Mouse (Mus musculus) liver, embryonic 15.5 days (tissue): ENCODE measurements around the gene Marf1. TPM values are rescaled to one million over a fixed set of nuclear protein-coding genes. Genes with fewer than 3 reads are reported as not detected.

Experiments used
- ATAC-seq: fragments of 200-750 bp; cut with Nextera tagmentation; 2 replicates; pipeline ENCODE4 v1.8.0; 2017; ENCODE audit warnings: moderate number of reproducible peaks, mild to moderate bottlenecking, moderate library complexity; ENCODE audit not compliant: insufficient read depth
- H3K27ac ChIP-seq: fragments of 300-500 bp; sonication (generic); replicated peaks from 2 replicates; pipeline ENCODE4 v1.5.1; 2015; ENCODE audit warnings: mild to moderate bottlenecking, inconsistent platforms
- H3K27me3 ChIP-seq: fragments of 300-500 bp; sonication (generic); 2 replicates; pipeline ENCODE4 v1.6.1; 2015; ENCODE audit warnings: mild to moderate bottlenecking, inconsistent platforms
- H3K36me3 ChIP-seq: fragments of 300-500 bp; sonication (generic); replicated peaks from 2 replicates; pipeline ENCODE4 v1.6.1; 2015; ENCODE audit warnings: moderate library complexity, mild to moderate bottlenecking, inconsistent platforms
- H3K4me1 ChIP-seq: fragments of 300-500 bp; sonication (generic); replicated peaks from 2 replicates; pipeline ENCODE4 v1.6.1; 2015; ENCODE audit warnings: inconsistent platforms
- H3K4me2 ChIP-seq: fragments of 300-500 bp; sonication (generic); 2 replicates; pipeline ENCODE4 v1.6.1; 2015; ENCODE audit warnings: moderate library complexity, mild to moderate bottlenecking, inconsistent platforms
- H3K4me3 ChIP-seq: fragments of 300-500 bp; sonication (generic); replicated peaks from 2 replicates; pipeline ENCODE4 v1.5.1; 2015; ENCODE audit warnings: mild to moderate bottlenecking, inconsistent platforms
- H3K9ac ChIP-seq: fragments of 300-500 bp; sonication (generic); 2 replicates; pipeline ENCODE4 v1.6.1; 2015; ENCODE audit warnings: moderate library complexity, mild to moderate bottlenecking, inconsistent platforms
- H3K9me3 ChIP-seq: fragments of 300-500 bp; sonication (generic); replicated peaks from 2 replicates; pipeline ENCODE4 v1.6.1; 2016; ENCODE audit warnings: inconsistent platforms
- WGBS: fragments of 180-500 bp; shearing (Covaris S2); methylation state at CpG from one replicate; pipeline ENCODE4 v1.1.7; 2015; ENCODE audit warnings: mixed read lengths; ENCODE audit not compliant: insufficient replicate concordance; 5-methylcytosine and 5-hydroxymethylcytosine counted together
- polyA plus RNA-seq: library from polyadenylated mRNA; unstranded; fragments of >200 nt; fragmentation: Nextera tagmentation; extraction: Ambion mirVana; gene quantifications from 2 replicates; pipeline ENCODE4 v1.2.1, GENCODE M21; 2015

Gene Marf1
- polyA plus RNA-seq, result 5.5 and 5.6 TPM in 2 replicates

DNA sequence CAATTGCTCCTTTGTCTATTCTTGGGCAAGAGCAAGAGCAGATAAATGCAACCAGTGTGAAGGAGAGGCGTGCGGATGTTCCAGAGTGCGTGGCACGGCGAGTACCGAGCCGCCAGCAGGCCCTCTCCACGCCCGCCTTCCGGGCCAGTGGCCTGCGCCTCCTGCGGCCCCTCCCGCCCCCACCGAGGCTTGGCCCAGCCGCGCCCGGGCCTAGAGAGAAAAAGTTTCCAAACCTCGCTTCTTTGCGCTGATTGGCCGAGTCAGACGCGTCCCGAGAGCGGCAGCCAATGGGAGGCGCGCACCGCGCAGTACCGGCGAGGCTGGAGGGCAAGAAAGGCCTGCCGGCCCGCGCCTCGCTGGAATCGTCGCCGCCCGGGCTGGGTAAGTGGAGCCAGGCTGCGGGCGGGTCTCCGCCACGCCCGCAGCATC, at the start of gene Marf1, which contains the start of gene Nde1:
TSS of gene Marf1 (minus strand) at position 364 of the 429 bp plus-strand sequence.
TSS of gene Nde1 (plus strand) at position 288 of the 429 bp plus-strand sequence.
- peak; percentile 85 for ATAC-seq
- Histone ChIP-seq H3K36me3 (peaks cover 13% of the 10 kb centered on the region), H3K27me3 (no peaks in the 10 kb centered on the region), H3K9ac (peak within 1 kb of the TSS; percentile 84), H3K4me2 (peak within 1 kb of the TSS; percentile 86), H3K9me3 (no peaks in the 10 kb centered on the region), H3K4me1 (peaks cover 72% of the 10 kb centered on the region), H3K27ac (peak within 1 kb of the TSS; percentile 93), H3K4me3 (peak within 1 kb of the TSS; percentile 81)
- under 1% methylated on average over 42 of the region's 43 CpGs for WGBS

DNA sequence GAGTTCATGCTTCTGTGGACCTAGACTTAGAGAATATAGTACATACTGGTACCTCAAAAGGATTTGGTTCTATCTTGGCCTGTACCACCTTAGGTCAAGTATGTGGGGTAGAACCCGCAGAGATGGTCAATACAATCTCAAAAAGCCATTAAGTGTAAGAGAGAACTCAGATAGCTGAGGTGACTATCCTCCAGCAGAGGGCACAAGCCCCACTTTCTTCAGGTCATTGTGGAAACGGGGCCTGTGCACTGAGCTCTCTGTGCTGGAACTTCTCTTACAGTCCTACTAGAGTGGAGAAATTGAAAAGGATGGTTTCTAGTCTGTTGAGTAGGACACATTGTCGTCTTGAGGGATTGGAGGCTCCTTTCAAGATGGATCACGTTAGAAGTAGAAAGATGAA, 35.6 kb upstream of the Marf1 start:
- ATAC-seq, result no peak
- Histone ChIP-seq H3K36me3 (no peaks in the 10 kb centered on the region), H3K4me2 (no peak overlapping the region), H3K9me3 (no peaks in the 10 kb centered on the region), H3K4me3 (no peak overlapping the region), H3K27me3 (no peaks in the 10 kb centered on the region), H3K4me1 (no peaks in the 10 kb centered on the region; the same call in 1 of the 2 replicates), H3K9ac (no peak overlapping the region), H3K27ac (no peak overlapping the region)
- 48% methylated on average over 4 of the region's 4 CpGs for WGBS

DNA sequence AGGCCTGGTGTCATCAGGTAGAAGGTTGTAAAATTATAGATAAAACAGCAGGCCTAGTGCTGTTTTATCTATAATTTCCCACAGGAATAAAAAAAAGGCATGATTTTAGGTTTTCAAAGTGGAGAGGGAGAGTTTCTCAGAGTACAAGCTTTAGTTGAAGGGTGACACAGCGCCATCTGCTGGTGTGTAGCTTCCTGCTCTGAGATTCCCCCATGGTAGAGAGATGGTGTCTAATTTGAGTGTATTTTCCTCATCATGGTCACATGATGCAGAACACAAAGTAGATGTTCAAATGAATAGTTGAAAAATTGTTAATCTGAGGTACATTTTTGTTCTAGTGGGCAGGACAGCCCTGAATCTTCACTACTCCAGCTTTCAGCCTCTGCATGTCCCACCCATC, 32.3 kb upstream of the Marf1 start:
- ATAC-seq, result no peak
- Histone ChIP-seq H3K4me1 (no peaks in the 10 kb centered on the region; the same call in 1 of the 2 replicates), H3K36me3 (peaks cover 30% of the 10 kb centered on the region), H3K9me3 (no peaks in the 10 kb centered on the region), H3K4me2 (no peak overlapping the region), H3K9ac (no peak overlapping the region), H3K27me3 (no peaks in the 10 kb centered on the region), H3K27ac (no peak overlapping the region), H3K4me3 (no peak overlapping the region)
- 21% methylated on average over 1 of the region's 1 CpGs for WGBS

DNA sequence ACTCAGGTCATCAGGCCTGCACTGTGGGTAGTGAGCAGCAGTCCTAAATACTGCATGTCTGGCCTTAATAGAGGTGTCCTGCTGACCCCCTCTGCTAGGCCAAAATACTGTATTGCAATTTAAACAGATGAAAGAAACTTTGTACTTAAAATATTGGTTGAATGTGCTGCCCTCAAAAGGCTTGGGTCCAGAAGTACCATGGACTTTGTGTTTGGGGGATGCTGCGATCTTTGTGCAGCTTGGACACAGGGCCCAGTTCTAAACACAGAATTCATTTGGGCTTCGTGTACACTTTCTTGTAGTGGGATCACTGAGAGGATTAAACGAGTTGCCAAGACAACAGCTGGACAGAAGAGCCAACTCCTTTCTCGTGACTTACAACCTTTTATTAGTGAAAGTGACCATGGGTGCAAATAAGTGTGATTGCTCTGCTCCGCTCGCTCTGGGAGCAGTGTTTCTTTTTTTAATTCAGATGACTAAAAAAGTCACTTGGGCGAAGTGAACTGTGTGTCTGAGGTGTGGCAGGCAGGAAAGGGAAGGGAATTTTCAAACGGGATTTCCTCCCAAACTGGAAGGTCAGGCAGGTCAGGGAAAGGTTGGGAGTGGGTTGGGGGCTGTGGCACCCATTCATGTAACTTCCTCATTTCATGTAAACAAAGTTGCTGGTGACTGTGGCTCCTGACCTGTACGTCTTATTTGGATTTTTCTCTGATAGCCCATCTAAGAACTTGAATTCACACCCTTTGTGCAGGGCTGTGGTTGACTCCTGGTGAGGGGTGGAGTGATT, 31.2 kb upstream of the Marf1 start:
- Histone ChIP-seq H3K27me3 (no peaks in the 10 kb centered on the region), H3K36me3 (peaks cover 41% of the 10 kb centered on the region), H3K9me3 (no peaks in the 10 kb centered on the region), H3K27ac (no peak overlapping the region), H3K4me1 (no peaks in the 10 kb centered on the region; the same call in 1 of the 2 replicates), H3K9ac (no peak overlapping the region), H3K4me2 (no peak overlapping the region), H3K4me3 (no peak overlapping the region)
- WGBS, result 58% methylated on average over 9 of the region's 9 CpGs
- no peak for ATAC-seq

DNA sequence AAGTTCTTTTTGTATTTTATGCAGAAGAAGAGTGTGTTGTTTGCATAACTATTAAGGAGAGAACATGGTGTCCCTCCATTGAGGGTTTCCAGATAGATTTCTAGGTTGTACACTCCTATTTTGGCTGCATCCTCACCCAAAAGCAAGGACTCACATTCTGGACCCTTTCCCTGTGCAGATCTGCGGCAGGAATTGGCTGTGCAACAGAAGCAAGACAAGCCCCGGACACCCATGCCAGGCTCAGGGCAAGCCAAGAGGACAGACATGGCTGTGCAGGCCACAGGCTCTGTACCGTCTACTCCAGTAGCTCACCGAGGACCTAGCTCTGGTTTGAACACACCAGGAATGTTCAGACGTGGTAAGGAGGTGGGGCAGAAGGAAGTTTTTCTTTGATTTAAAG, 22.4 kb upstream of the Marf1 start:
- Histone ChIP-seq H3K36me3 (peaks cover 99% of the 10 kb centered on the region), H3K4me3 (no peak overlapping the region), H3K9me3 (no peaks in the 10 kb centered on the region), H3K4me2 (no peak overlapping the region), H3K4me1 (no peaks in the 10 kb centered on the region), H3K27me3 (no peaks in the 10 kb centered on the region), H3K27ac (no peak overlapping the region), H3K9ac (no peak overlapping the region)
- 90% methylated on average over 5 of the region's 5 CpGs for WGBS
- no peak for ATAC-seq

DNA sequence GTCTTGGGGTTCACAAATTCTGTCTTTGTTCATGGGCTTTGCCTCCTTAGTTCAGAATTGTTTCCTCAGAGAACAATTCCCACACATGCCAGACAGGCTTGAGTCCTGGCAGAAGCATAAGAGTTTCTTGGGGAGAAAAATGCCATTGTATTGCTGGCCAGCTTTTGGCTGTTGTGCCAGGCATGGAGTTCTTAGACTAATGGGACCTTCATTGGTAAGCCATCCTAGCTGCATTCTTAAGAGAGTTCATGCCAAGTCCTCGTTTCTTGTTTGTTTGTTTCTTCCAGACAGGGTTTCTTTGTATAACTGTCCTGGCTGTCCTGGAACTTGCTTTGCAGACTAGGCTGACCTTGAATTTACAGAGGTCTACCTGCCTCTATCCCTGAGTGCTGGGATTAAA, 20.7 kb upstream of the Marf1 start:
- Histone ChIP-seq H3K4me2 (no peak overlapping the region), H3K4me3 (no peak overlapping the region), H3K9ac (no peak overlapping the region), H3K4me1 (no peaks in the 10 kb centered on the region), H3K36me3 (peaks cover 99% of the 10 kb centered on the region), H3K27ac (no peak overlapping the region), H3K9me3 (no peaks in the 10 kb centered on the region), H3K27me3 (no peaks in the 10 kb centered on the region)
- ATAC-seq, result no peak
- 75% methylated on average over 1 of the region's 1 CpGs for WGBS

DNA sequence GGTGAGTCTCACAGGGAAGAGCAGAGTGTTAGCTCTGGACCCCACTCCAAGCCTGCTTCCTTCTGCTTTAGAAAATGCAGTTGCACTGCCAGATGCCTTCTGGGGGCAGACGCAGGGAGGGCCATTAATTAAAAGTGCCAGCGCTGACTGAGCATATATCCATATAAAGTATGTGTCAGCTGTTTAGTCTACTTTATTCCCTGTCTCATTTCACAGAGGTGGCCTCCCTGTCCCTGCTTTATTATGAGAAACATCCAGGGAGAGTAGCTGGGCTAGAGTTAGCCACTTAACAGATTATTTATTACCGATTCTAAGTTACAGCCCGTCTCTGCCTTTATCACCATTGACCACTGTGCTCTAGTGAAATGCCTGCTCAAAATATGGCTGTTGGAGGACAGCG, 19.2 kb upstream of the Marf1 start:
- Histone ChIP-seq H3K4me1 (0 out of 2 replicates have a peak, but pooled peaks cover 2% of the 10 kb centered on the region), H3K27me3 (no peaks in the 10 kb centered on the region), H3K9me3 (no peaks in the 10 kb centered on the region), H3K4me2 (no peak overlapping the region), H3K4me3 (no peak overlapping the region), H3K27ac (no peak overlapping the region), H3K36me3 (peaks cover 100% of the 10 kb centered on the region), H3K9ac (no peak overlapping the region)
- no peak for ATAC-seq
- 89% methylated on average over 5 of the region's 5 CpGs for WGBS

DNA sequence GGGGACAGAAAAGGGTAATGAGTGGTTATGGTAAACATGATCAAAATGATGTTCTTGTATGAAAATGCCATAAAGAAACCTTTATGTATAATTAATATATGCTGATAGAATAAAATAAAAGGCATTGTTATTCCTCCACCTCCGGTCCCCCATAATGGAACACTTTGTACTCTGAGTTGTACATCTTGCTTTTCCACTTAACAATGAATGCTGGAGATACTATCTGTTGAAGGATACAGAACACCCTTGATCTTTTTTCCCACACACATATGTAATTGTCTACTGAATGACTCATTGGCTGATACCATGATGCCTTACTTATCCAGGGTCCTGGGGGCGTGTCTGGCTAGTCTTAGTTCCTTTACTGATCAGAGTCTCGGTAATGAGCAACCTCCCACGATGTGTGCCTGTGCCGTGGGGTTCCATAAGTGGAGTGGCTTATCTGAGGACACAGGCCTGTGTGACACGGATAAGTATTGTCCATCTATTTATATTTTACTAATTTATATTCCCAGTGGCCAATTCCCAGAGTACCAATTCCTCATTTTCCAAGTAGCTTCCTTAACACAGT, 17.1 kb upstream of the Marf1 start:
- Histone ChIP-seq H3K27ac (no peak overlapping the region), H3K36me3 (peaks cover 100% of the 10 kb centered on the region), H3K4me3 (no peak overlapping the region), H3K4me1 (0 out of 2 replicates have a peak, but pooled peaks cover 2% of the 10 kb centered on the region), H3K4me2 (no peak overlapping the region), H3K27me3 (no peaks in the 10 kb centered on the region), H3K9ac (no peak overlapping the region), H3K9me3 (no peaks in the 10 kb centered on the region)
- ATAC-seq, result no peak
- 56% methylated on average over 6 of the region's 6 CpGs for WGBS

DNA sequence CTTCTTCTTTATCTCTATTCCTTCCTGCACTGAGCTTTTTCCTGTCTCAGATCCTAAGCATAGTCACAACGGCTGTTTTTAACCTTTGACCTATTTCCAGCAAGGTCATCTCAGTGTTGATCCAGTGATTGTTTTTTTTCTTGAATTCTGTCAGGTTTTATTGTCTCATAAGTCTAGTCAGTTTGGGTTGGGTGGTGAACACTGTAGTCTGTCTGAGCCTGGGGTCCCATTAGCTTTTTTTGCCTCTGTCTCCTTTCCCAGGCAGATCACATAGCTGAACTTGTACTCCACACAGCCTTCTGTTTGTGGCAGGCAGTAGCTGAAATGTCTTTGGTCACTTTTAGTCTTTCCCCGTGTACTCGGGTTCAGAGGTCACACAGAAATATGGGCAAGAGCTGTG, 14.9 kb upstream of the Marf1 start:
- no peak overlapping the region for H3K4me2 ChIP-seq
- peak overlapping the region; percentile 52; the same call in 1 of the 2 replicates for H3K27ac ChIP-seq

DNA sequence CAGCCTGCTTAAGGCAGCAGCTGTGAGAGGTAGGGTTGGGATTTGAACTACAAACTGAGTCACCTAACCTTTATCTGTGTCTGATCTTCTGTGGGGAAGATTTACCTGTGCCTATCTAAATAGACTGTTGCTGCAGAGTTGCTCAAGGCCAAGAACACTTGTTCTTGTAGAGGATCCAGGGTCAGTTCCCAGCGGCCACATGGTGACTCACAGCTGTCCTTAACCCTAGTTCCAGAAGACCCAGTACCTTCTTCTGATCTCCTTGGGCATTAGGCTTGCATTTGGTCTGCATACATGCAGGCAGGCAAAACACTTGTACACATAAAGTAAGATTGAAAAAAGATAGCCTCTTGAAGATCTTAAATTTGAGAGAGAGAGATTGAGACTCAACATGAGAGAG, 6.6 kb upstream of the Marf1 start:
- Histone ChIP-seq H3K4me3 (no peak overlapping the region), H3K9ac (no peak overlapping the region), H3K4me2 (no peak overlapping the region), H3K27ac (no peak overlapping the region), H3K36me3 (peaks cover 80% of the 10 kb centered on the region), H3K27me3 (no peaks in the 10 kb centered on the region), H3K9me3 (no peaks in the 10 kb centered on the region), H3K4me1 (peaks cover 38% of the 10 kb centered on the region)
- no peak for ATAC-seq
- 86% methylated on average over 1 of the region's 1 CpGs for WGBS

More for the DNA sequence above, 14.9 kb upstream of the Marf1 start:
- H3K4me3 ChIP-seq, result no peak overlapping the region
- ATAC-seq, result no peak
- no peaks in the 10 kb centered on the region for H3K27me3 ChIP-seq
- H3K36me3 ChIP-seq, result peaks cover 100% of the 10 kb centered on the region
- H3K9ac ChIP-seq, result no peak overlapping the region
- 43% methylated on average over 3 of the region's 3 CpGs for WGBS
- H3K9me3 ChIP-seq, result no peaks in the 10 kb centered on the region
- 0 out of 2 replicates have a peak, but pooled peaks cover 2% of the 10 kb centered on the region for H3K4me1 ChIP-seq

DNA sequence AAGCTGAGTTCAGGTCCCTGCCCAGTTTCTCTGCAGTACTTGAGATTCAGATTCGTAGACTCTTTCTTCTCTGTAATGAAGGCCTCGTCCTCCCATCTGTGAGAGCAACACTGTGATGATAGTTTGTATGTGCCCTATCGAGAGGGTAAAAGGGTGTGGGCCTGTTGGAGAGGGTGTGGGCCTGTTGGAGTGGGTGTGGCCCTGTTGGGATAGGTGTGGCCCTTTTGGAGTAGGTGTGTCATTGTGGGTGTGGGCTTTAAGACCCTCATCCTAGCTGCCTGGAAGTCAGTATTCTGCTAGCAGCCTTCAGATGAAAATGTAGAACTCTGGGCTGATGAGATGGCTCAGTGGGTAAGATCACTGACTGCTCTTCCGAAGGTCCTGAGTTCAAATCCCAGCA, 3.3 kb upstream of the Marf1 start:
- peak overlapping the region; percentile 86 for H3K4me2 ChIP-seq
- H3K9me3 ChIP-seq, result no peaks in the 10 kb centered on the region
- WGBS, result 50% methylated on average over 4 of the region's 4 CpGs
- ATAC-seq, result peak; percentile 16
- H3K27ac ChIP-seq, result peak overlapping the region; percentile 69
- H3K27me3 ChIP-seq, result no peaks in the 10 kb centered on the region
- peak overlapping the region; percentile 81 for H3K4me3 ChIP-seq
- peak overlapping the region; percentile 0; the same call in 1 of the 2 replicates for H3K9ac ChIP-seq
- H3K36me3 ChIP-seq, result peaks cover 48% of the 10 kb centered on the region
- peaks cover 60% of the 10 kb centered on the region for H3K4me1 ChIP-seq
